Mouse (Mus musculus) forebrain, postnatal 0 days (tissue): ENCODE results near the gene Cacna1d. TPM values are rescaled to one million over a fixed set of nuclear protein-coding genes. Genes with fewer than 3 reads are reported as not detected.

Experiments used
- ATAC-seq: fragments of 200-750 bp; cut with Nextera tagmentation; 2 replicates; pipeline ENCODE4 v1.8.0; 2017; ENCODE audit warnings: mild to moderate bottlenecking, moderate library complexity
- DNase-seq: peaks from one replicate; pipeline ENCODE4 v3.0.0-alpha.2; 2015
- H3K27ac ChIP-seq: fragments of 300-500 bp; sonication (generic); 2 replicates; pipeline ENCODE4 v1.5.1; 2014; ENCODE audit warnings: low read depth, mild to moderate bottlenecking, antibody characterized with exemption, low read length, moderate library complexity, mixed read lengths
- H3K27me3 ChIP-seq: fragments of 300-500 bp; sonication (generic); 2 replicates; pipeline ENCODE4 v1.6.1; 2014; ENCODE audit warnings: mild to moderate bottlenecking, low read length, mixed read lengths; ENCODE audit not compliant: insufficient read depth
- H3K36me3 ChIP-seq: fragments of 300-500 bp; sonication (generic); 2 replicates; pipeline ENCODE4 v1.6.1; 2014; ENCODE audit warnings: mild to moderate bottlenecking, moderate library complexity; ENCODE audit not compliant: insufficient read depth
- H3K4me1 ChIP-seq: fragments of 300-500 bp; sonication (generic); 2 replicates; pipeline ENCODE4 v1.6.1; 2014; ENCODE audit warnings: antibody characterized with exemption; ENCODE audit not compliant: insufficient read depth
- H3K4me2 ChIP-seq: fragments of 300-500 bp; sonication (generic); 2 replicates; pipeline ENCODE4 v1.6.1; 2014; ENCODE audit warnings: low read depth, mild to moderate bottlenecking, moderate library complexity
- H3K4me3 ChIP-seq: fragments of 300-500 bp; sonication (generic); 2 replicates; pipeline ENCODE4 v1.5.1; 2014; ENCODE audit warnings: low read depth, low read length, mixed read lengths
- H3K9ac ChIP-seq: fragments of 300-500 bp; sonication (generic); 2 replicates; pipeline ENCODE4 v1.6.1; 2014; ENCODE audit warnings: mild to moderate bottlenecking
- H3K9me3 ChIP-seq: fragments of 300-500 bp; sonication (generic); 2 replicates; pipeline ENCODE4 v1.6.1; 2016; ENCODE audit warnings: low read length
- CTCF ChIP-seq: sonication (generic); IDR thresholded peaks from 2 replicates; pipeline ENCODE4 v1.5.1; 2016; ENCODE audit warnings: antibody characterized with exemption, control low read depth, low read depth
- WGBS: fragments of 180-500 bp; shearing (Covaris S2); extraction: QIAGEN DNeasy Blood & Tissue Kit; methylation state at CpG from one replicate; pipeline ENCODE4 v1.1.7; 2014; 5-methylcytosine and 5-hydroxymethylcytosine counted together
- polyA plus RNA-seq: library from polyadenylated mRNA; unstranded; fragments of >200 nt; fragmentation: Nextera tagmentation; extraction: Ambion mirVana; gene quantifications from 2 replicates; pipeline ENCODE4 v1.2.1, GENCODE M21; 2015
- total RNA-seq: library from RNA; depleted of rRNA; stranded (reverse); fragments of >200 nt; gene quantifications from 2 replicates; pipeline ENCODE4 v1.2.3, GENCODE M21; 2014

The Cacna1d gene
- total and polyA plus RNA-seq, 2 experiments from 2014 or later = 7.2 to 31.3 TPM

DNA sequence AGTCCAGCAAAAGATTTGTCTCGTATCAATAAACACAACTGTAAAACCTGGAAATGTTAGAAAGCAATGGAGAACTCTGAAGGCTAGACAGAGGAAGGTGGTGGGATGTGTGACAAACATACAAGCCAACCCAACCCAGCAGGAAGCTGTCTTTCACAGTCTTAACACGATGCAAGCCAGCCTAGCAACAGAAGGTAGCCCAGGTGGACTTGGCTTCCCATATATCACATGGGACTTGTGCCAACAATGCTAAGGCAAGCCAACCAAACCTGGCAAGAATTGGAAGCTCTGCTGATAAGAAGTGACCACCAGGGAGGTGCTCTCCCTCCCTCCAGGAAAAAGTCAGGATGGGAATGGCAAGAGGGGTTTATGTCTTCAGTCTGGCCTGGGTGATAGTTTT, 6.9 kb upstream of the Cacna1d start:
- no peaks in the 10 kb centered on the region for H3K9me3 ChIP-seq
- no peak overlapping the region for H3K4me2 ChIP-seq
- 64% methylated on average over 2 of the region's 2 CpGs for WGBS
- no peak overlapping the region for H3K27ac ChIP-seq
- no peak for TF ChIP-seq CTCF
- 0 out of 2 replicates have a peak, but pooled peaks cover 7% of the 10 kb centered on the region for H3K36me3 ChIP-seq
- DNase-seq = no peak
- no peaks in the 10 kb centered on the region for H3K27me3 ChIP-seq
- no peak overlapping the region for H3K9ac ChIP-seq
- no peak for ATAC-seq
- no peak overlapping the region for H3K4me3 ChIP-seq
- H3K4me1 ChIP-seq = no peaks in the 10 kb centered on the region

DNA sequence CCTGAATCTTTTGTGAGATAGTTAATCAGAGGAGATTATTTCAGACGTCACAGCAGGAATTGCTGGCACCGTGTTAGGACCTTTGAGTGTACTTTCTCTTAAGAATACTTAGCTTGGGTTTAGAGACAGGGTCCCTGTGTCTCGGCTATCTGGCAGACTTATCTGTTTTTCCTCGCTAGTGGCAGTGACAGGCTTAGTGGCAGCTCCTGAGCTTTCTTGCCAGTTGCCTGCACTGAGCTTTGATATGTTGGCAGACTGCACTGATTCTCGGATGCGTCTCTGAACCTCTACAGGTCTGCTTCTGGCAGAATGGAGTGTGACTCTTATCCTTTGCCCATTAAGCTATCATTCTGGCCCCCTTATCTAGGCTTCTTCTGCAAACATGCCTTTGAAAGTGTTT, 3.7 kb upstream of the Cacna1d start:
- Histone ChIP-seq H3K27me3 (no peaks in the 10 kb centered on the region), H3K27ac (no peak overlapping the region), H3K4me2 (no peak overlapping the region), H3K9me3 (no peaks in the 10 kb centered on the region), H3K9ac (no peak overlapping the region), H3K4me3 (no peak overlapping the region), H3K4me1 (no peaks in the 10 kb centered on the region), H3K36me3 (peaks cover 15% of the 10 kb centered on the region)
- DNase-seq (peak; percentile 5), ATAC-seq (no peak)
- 39% methylated on average over 6 of the region's 6 CpGs for WGBS
- TF ChIP-seq CTCF = no peak

DNA sequence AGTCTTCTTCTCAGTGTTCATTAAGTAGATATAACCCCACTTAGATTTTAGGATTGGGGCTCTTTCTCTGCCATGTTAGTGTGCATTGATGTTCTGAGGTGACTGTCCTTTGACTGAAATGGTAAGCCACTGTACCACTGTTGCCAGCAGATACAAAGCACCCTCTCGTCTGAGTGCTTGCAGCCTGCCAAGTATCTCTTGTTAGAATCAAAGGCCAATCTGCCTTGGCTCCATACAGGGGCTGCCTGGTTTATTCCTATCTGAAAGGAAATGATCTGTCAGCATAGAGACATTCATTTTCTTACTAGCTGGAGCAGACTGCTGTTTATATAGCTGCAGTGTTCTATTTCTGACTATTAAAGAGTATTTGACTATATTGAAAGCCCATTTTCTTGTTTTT, 2.0 kb upstream of the Cacna1d start:
- peaks cover 20% of the 10 kb centered on the region for H3K36me3 ChIP-seq
- no peak overlapping the region for H3K4me2 ChIP-seq
- 32% methylated on average over 1 of the region's 1 CpGs for WGBS
- H3K9ac ChIP-seq = no peak overlapping the region
- H3K27me3 ChIP-seq = no peaks in the 10 kb centered on the region
- no peaks in the 10 kb centered on the region for H3K4me1 ChIP-seq
- H3K27ac ChIP-seq = no peak overlapping the region
- H3K9me3 ChIP-seq = no peaks in the 10 kb centered on the region
- no peak for ATAC-seq
- no peak for DNase-seq
- no peak overlapping the region for H3K4me3 ChIP-seq
- no peak for TF ChIP-seq CTCF

DNA sequence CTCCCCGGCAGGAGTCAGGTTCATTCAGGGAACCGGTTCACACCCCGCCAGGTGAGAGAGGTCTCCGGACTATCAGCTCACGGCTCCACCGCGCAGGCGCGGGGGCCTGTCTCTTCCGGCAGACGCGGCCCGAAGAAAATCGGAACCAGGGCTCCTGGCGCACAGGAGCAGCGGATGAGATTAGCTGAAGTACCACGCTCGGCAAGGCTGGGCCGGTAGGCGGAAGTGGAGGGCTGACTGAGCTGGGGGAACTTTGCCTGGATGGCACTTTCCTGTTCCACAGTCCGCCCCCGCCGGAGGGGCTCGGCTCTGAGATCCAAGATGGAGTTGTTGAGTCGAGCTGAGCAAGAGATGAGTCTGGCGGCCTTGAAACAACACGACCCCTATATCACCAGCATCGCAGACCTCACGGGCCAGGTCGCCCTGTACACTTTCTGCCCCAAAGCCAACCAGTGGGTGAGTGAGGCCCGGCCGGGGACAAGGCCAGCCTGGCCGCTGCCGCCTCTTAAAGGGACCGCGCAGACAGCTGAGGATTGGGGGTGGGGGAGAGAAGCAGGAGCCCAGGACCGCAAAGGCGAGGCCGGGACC, 11.8 kb downstream of the Cacna1d start, which contains the start of gene Dcp1a:
TSS of gene Dcp1a (plus strand) at position 175 of the 588 bp plus-strand sequence.
- H3K27ac ChIP-seq = peak within 1 kb of the TSS; percentile 90
- H3K4me2 ChIP-seq = peak within 1 kb of the TSS; percentile 62
- peak; percentile 99 for DNase-seq
- peaks cover 4% of the 10 kb centered on the region; the same call in 1 of the 2 replicates for H3K36me3 ChIP-seq
- H3K27me3 ChIP-seq = no peaks in the 10 kb centered on the region
- H3K4me1 ChIP-seq = peaks cover 8% of the 10 kb centered on the region; the same call in 1 of the 2 replicates
- peak; percentile 46; the same call in 1 of the 2 replicates for TF ChIP-seq CTCF
- H3K4me3 ChIP-seq = peak within 1 kb of the TSS; percentile 99
- peak within 1 kb of the TSS; percentile 90 for H3K9ac ChIP-seq
- 1% methylated on average over 39 of the region's 39 CpGs for WGBS
- no peaks in the 10 kb centered on the region for H3K9me3 ChIP-seq
- peak; percentile 100 for ATAC-seq

DNA sequence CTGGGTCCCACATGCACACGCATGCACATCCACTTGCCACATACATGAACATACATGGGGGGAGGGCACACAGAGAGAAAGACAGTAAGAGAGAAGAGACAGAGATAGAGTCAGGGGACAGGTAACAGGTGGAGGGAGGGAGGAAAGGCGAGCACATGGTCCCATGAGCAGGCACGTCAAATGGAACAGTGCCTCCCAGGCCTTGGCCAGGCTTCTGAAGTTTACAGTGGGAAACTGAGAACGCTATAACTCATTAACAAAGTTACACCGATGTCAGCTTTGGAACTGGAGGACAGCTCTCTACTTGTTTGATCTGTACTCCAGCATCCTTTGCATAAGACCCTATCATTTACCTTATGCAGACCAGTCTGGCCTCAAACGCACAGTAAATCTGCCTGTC, 16.8 kb downstream of the Cacna1d start:
- 81% methylated on average over 6 of the region's 6 CpGs for WGBS
- Histone ChIP-seq H3K27me3 (no peaks in the 10 kb centered on the region), H3K9me3 (no peaks in the 10 kb centered on the region), H3K4me3 (no peak overlapping the region), H3K36me3 (no peaks in the 10 kb centered on the region), H3K27ac (no peak overlapping the region), H3K9ac (no peak overlapping the region), H3K4me1 (no peaks in the 10 kb centered on the region), H3K4me2 (no peak overlapping the region)
- no peak for TF ChIP-seq CTCF
- DNase-seq (no peak), ATAC-seq (no peak)

DNA sequence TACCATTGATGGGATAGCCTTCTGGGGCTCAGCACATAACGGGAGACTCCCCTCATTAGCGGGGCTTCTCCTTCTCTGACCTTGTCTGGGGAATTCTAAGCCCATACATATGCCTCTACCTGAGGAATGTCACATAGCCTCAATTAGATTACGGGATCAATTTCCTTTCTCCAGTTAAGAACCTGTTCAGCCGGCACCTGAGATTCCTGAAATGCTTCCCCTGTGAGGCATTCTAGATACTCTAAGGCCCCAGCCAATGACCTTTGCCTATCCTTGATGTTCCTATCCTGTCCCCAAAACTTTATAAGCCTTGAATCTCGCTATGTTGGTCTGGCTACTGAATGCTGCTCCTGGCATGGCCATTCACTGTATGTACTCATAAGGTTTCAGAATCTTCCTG, 17.6 kb downstream of the Cacna1d start:
- Histone ChIP-seq H3K27me3 (no peaks in the 10 kb centered on the region), H3K4me3 (no peak overlapping the region), H3K36me3 (no peaks in the 10 kb centered on the region), H3K4me2 (no peak overlapping the region), H3K4me1 (no peaks in the 10 kb centered on the region), H3K9me3 (no peaks in the 10 kb centered on the region), H3K9ac (no peak overlapping the region), H3K27ac (no peak overlapping the region)
- DNase-seq = no peak
- no peak for ATAC-seq
- no peak for TF ChIP-seq CTCF
- WGBS = 63% methylated on average over 5 of the region's 5 CpGs

DNA sequence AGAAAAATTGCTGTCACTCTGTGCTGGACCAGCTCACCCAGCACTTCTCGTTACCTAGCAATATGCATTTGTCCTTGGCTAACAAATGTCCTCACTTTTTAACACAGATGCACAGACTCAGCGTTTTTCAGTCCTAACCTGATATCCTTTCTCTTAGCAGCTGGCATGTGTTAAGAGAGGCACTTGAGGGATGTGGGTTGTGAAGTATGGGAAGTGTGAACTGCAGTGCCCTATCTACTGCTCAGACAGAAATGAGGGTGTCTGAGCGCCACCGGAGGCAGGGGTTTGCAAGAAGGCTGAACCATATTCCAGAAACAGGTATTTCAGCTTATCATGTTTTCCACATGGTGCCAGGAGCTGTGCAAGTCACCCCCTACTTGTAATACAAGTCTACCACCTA, 27.9 kb downstream of the Cacna1d start:
- TF ChIP-seq CTCF = no peak
- H3K27ac ChIP-seq = no peak overlapping the region
- no peaks in the 10 kb centered on the region for H3K36me3 ChIP-seq
- no peak for ATAC-seq
- H3K4me2 ChIP-seq = no peak overlapping the region
- H3K4me1 ChIP-seq = no peaks in the 10 kb centered on the region
- no peaks in the 10 kb centered on the region for H3K27me3 ChIP-seq
- no peak overlapping the region for H3K4me3 ChIP-seq
- WGBS = 83% methylated on average over 4 of the region's 4 CpGs
- H3K9ac ChIP-seq = no peak overlapping the region
- H3K9me3 ChIP-seq = no peaks in the 10 kb centered on the region
- DNase-seq = no peak
